Mouse (Mus musculus) urinary bladder, postnatal 14 days (tissue): ENCODE data around the gene Dio2.

Experiments used
- DNase-seq: peaks from one replicate; pipeline ENCODE4 v3.0.0; 2021; ENCODE audit warnings: low spot score

Gene Dio2

GRCm38 (mm10) chr12:90738388-90739223 is at the start of gene Dio2:
Dio2 (minus strand) TSS chr12:90738438.
- peak; percentile 20 for DNase-seq

DNA sequence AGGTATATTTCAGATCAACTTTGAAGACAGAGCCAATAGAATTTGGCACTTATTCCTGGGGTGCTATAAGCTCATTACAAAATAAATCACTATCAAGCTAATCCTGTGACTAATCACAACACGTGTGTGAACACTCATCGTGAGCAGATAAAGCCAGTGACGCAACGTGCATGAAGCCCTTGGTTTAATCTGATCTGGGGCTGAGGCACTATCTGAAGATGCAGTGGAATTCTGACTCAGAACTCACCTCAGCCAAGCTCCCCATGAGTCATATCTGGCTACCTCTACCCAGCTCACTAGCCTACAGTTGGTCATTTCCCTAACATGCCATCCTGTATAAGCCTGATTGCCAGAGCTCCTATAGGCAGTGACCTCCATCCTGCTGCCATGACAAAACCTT is 43.2 kb upstream of the Dio2 start:
- peak; percentile 37 for DNase-seq

DNA sequence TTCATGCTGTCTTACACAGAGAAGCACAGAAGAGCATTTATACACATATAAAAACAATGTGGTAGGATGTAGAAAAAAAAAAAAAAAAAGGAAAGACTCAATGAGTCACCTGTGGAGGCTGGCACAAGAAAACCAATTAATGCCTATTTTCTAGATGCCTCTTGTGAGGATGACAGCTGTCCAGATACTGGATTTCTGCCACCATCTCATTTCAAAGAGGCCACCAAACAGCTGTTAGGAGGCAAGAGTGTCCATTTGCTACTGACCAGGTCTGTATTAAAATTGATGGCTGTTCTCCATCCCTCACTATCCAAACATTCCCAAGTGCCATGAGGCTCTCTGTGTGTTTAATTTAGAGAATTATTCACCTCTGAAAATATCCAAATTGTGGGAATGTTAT is 6.5 kb upstream of the Dio2 start:
- no peak for DNase-seq

- DNase-seq: no peak
Observed at GRCm38 (mm10) chr12:90743633-90744032, 5.4 kb upstream of the Dio2 start.

- peak; percentile 81 for DNase-seq
Observed at GRCm38 (mm10) chr12:90740468-90740867, 2.2 kb upstream of the Dio2 start.

GRCm38 (mm10) chr12:90737932-90738331 is 306 bp downstream of the Dio2 start:
- DNase-seq: peak; percentile 14

GRCm38 (mm10) chr12:90735447-90735846 is 2.8 kb downstream of the Dio2 start:
- DNase-seq: no peak

DNA sequence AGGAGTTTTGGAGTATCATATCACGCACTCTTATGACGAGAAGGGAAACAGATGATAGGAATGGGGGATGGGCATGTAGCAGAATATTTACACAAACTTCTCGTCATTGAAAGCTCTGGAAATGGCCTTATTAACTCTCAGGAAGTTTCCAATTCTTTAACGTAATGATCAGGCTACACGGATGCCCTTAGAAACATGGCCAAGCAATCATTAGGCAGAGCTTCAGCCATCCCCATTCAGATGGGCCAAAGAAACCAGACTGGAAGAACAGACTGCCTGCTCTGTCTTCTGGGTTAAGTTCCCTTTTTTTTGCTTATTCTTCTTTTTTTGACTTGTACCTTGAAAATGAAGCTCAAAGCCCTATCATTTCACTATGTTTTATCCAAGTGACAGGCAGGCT is 3.7 kb downstream of the Dio2 start:
- DNase-seq: no peak

GRCm38 (mm10) chr12:90733721-90734120 is 4.5 kb downstream of the Dio2 start:
- DNase-seq: no peak

- peak; percentile 68 for DNase-seq
Observed at GRCm38 (mm10) chr12:90729648-90730047, 8.6 kb downstream of the Dio2 start.

GRCm38 (mm10) chr12:90725107-90725506 is 13.1 kb downstream of the Dio2 start:
- DNase-seq: peak; percentile 29

DNA sequence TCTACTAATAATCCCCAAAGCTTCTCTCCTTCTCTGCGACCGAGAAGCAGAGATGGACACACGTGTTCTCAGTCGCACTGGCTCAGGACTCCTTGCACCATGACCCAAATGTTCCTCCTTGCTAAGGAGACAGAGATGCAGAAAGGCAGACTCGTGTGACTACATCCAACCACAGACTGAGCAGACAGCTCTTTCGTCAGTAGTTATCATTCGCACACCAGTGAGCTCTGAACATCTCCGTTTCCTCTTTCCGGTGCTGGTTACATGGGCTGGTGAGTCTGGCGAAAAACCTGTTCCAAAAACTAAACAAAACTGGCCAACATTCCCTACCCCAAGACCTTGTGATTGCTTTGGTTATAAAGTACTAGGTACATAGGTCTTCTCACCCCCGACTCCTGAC is 13.6 kb downstream of the Dio2 start:
- DNase-seq: no peak

DNA sequence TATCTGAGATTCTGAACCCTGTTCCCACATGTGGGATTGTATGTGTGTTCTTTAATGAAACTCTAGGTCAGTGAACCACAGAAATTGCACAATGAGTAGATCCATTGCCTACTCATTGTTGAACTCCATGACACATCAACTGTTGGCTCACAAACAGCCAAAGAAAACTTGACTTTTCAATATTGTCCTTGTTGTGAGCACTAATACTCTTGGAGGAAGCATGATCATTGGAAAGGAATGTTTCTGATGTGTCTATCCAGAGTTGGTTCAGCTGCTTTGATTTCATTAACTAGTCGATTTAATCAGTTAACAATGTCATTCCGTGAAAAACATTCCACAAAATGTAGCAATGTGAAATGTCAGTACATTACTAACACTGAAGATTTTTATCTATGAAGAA is 44.1 kb downstream of the Dio2 start:
- no peak for DNase-seq
